Mouse (Mus musculus) olfactory bulb, adult 2 months (tissue): ENCODE data around the gene Padi1. TPM values are rescaled to one million over a fixed set of nuclear protein-coding genes. Genes with fewer than 3 reads are reported as not detected.

ENCODE experiments used
- H3K27ac ChIP-seq: fragments of 200-500 bp; 2 replicates; pipeline ENCODE4 v1.5.1; 2012; ENCODE audit warnings: low read depth, low read length; ENCODE audit not compliant: insufficient read depth
- H3K4me1 ChIP-seq: fragments of 200-500 bp; 2 replicates; pipeline ENCODE4 v1.6.1; 2012; ENCODE audit warnings: low read length; ENCODE audit not compliant: control insufficient read depth, insufficient read depth
- H3K4me3 ChIP-seq: fragments of 200-500 bp; 2 replicates; pipeline ENCODE4 v1.5.1; 2012; ENCODE audit warnings: mild to moderate bottlenecking, low read depth, low read length, moderate library complexity; ENCODE audit not compliant: insufficient read depth
- CTCF ChIP-seq: fragments of 200-500 bp; IDR thresholded peaks from 2 replicates; pipeline ENCODE4 v1.5.1; 2012; ENCODE audit warnings: low read depth, mild to moderate bottlenecking, low read length, moderate library complexity; ENCODE audit not compliant: insufficient read depth
- POLR2A ChIP-seq: fragments of 200-500 bp; IDR thresholded peaks from 2 replicates; pipeline ENCODE4 v1.6.1; 2012; ENCODE audit warnings: mild to moderate bottlenecking, low read depth, low read length, moderate library complexity; ENCODE audit not compliant: insufficient read depth
- WGBS: fragments of 180-500 bp; shearing (Covaris S2); methylation state at CpG from one replicate; pipeline ENCODE4 v1.1.7; 2018; 5-methylcytosine and 5-hydroxymethylcytosine counted together
- polyA plus RNA-seq: library from polyadenylated mRNA; stranded (reverse); fragments of >200 nt; gene quantifications from 2 replicates; pipeline ENCODE4 v1.2.4, GENCODE M21; 2012; ENCODE audit warnings: low replicate concordance; ENCODE audit not compliant: missing spikeins, insufficient read depth, insufficient read length

The Padi1 gene
- polyA plus RNA-seq, 1 experiment: not detected

DNA sequence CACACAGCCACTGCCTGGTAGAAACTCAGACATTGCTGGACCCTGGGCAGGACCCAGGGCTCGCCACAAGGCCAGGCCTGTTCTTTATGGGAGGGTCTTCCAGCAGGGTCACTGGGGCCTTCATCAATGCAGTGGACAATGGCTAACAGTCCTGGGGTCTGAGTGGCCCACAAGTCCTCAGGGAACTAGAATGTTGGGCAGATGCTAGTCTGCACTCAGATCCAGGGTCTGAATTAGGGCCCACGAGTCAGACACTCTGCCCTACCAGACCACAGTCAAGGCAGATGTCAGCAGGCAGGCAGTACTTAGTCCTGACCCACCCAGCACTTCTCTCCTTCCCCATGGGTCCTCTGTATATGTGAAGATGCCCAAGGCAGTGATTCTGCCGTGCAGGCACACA is 25.8 kb upstream of the Padi1 start:
- Histone ChIP-seq H3K4me1 (no peaks in the 10 kb centered on the region; the same call in 1 of the 2 replicates), H3K27ac (no peak overlapping the region), H3K4me3 (no peak overlapping the region)
- TF ChIP-seq CTCF: no peak
- no peak for TF ChIP-seq POLR2A
- 93% methylated on average over 3 of the region's 3 CpGs for WGBS

DNA sequence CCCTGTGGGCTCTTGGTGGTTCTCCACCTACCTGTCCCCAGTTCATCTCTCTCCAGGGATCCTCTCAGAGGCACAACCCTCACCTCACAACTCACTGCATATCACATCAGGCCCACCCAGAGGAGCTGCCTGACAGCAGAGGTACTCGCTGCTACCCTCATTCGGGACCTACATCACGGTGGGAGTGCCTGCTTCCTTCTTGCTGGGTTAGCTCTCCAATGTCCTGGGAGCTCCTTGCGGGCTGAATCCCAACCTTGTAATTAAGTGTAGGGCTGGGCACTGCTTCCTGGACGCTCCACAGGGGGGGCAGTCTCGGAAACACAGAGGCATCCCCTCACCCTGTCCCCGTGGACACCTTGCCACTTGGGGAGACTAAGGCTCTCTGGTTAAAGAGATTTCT is 25.3 kb upstream of the Padi1 start:
- Histone ChIP-seq H3K27ac (no peak overlapping the region), H3K4me3 (no peak overlapping the region), H3K4me1 (no peaks in the 10 kb centered on the region)
- WGBS: 85% methylated on average over 7 of the region's 7 CpGs
- TF ChIP-seq POLR2A: no peak

DNA sequence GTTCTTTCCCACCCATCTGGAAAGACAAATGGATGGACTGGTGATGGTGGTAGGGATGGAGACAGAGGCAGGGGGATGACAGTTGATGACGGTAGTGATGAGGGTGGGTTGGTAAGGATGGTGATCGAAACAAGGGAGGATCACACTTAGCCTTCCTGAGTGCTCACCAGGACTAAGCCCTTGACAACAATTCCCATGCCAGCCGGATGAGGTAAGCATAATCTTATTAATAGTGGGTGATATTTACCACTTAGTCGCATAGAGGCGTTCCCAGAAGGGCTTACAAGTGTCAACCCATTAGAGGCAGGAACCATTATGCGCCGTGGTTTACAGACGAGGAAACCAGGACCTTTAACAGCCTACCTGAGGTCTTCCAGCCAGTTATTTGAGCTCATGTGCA is 24.4 kb upstream of the Padi1 start:
- Histone ChIP-seq H3K4me3 (no peak overlapping the region), H3K4me1 (no peaks in the 10 kb centered on the region), H3K27ac (no peak overlapping the region)
- TF ChIP-seq CTCF (no peak), POLR2A (no peak)
- 87% methylated on average over 8 of the region's 8 CpGs for WGBS

DNA sequence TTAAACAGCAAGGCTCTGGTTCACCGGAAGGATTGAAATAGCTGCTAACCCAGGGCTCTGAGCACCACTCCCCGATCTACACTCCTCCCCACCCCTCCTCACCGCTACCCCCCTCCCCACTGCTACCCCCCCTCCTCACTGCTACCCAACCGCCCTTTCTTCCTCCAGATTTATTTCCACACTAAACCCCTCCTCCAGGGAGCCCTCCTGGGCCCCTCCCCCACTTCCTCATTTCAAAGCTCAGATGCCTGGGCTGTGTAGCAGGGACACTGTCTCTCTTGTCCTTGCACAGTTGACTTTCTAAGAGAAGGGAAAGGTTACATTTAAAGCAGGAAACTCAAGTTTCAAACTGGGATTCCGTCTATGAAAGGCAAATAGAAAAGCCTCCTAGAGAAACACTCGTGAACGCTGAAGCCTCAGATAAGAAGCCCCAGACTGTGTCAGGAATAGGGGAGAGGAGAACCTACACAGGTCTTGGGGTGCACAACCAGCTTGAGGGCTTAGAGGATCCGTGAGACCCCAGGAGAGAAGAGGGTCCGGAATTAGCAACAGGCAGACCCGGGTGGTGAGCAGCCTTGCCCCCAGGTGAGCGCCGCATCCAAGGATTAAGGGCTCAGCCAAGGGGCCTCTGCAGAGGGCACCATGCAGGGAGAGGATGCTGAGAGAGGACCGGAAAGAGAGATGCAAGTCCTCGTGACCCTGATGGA is 23.1 kb upstream of the Padi1 start:
- TF ChIP-seq CTCF (no peak), POLR2A (no peak)
- no peak overlapping the region for H3K4me3 ChIP-seq
- no peaks in the 10 kb centered on the region for H3K4me1 ChIP-seq
- H3K27ac ChIP-seq: no peak overlapping the region
- WGBS: 11% methylated on average over 14 of the region's 14 CpGs

DNA sequence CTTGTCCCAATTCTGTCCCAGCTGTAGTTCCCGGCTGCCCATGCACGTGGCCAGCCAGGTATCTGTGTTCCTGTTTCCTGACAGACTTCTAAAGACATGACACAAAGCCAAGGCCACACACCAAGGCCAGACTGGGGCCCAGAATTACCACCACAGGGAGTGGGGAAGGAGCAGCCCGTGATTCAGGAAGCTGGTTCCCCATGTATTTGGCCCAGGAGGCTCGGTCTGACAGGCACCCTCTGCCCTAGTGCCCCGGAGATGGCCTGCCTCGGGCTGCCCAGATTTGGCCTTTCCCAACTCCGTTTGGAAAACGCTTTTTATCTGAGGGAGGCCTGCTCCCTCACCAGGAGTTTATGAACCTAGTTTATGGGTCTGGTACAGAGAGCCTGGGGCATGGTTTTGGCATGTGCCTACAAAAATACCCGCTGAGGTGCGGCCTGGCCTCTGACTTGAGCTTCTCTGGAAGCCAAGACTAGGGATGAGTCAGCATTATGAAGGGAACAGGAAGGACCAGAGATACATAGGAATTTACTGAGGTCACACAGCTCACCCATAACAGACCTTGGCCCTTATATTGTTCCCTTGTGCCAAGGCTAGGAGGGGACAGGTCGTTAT is 16.6 kb upstream of the Padi1 start:
- Histone ChIP-seq H3K27ac (no peak overlapping the region), H3K4me1 (no peaks in the 10 kb centered on the region), H3K4me3 (no peak overlapping the region)
- no peak for TF ChIP-seq POLR2A
- WGBS: 82% methylated on average over 11 of the region's 11 CpGs

DNA sequence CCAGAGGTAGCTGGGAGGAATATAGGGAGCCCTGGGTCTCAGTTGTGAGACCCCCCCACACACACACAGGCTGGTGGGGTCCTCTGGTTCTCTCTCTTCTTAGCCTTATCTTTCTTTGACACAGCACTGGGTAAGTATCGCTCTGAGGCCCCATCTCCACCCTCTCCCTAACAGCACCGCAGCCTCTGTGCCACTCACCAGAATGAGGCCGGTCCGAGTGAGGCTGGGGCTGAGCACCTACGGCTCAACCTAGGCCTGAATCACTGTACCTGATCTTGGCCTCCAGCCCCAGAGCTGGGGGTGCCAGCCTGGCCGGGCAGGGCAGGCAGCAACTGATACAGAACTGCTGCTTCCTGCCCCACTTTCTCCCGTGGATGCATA is 15.2 kb upstream of the Padi1 start:
- 88% methylated on average over 7 of the region's 7 CpGs for WGBS
- Histone ChIP-seq H3K4me1 (no peaks in the 10 kb centered on the region), H3K4me3 (no peak overlapping the region), H3K27ac (no peak overlapping the region)
- no peak for TF ChIP-seq CTCF
- TF ChIP-seq POLR2A: no peak

DNA sequence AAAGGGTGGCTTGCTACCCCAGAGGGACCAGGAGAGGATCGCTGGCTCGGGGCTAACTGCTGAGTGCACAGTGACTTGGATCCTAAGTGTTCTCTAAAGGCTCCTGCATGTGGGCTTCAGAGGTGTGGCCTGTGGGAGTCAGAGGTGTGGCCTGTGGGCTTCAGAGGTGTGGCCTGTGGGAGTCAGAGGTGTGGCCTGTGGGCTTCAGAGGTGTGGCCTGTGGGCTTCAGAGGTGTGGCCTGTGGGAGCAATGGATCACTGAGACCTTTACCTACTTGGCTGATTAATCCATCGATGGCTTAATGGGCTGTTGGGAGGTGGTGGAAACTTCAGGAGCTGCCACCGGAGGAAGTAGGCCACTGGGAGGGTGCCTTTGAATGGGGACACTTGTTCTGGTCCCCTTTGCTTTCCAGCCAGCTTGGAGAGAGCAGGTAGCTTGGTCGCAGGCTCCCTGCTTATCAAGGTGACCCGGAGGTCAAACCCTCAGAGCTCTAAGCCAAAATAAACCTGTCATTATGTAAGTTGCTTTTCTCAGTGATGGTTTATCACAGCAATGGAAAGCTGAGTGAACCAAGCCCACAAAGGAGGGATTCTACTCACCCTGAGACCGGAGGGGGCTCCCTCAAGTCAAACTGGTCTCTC is 14.7 kb upstream of the Padi1 start:
- WGBS: 68% methylated on average over 7 of the region's 7 CpGs
- TF ChIP-seq POLR2A (no peak), CTCF (no peak)
- no peak overlapping the region for H3K27ac ChIP-seq

DNA sequence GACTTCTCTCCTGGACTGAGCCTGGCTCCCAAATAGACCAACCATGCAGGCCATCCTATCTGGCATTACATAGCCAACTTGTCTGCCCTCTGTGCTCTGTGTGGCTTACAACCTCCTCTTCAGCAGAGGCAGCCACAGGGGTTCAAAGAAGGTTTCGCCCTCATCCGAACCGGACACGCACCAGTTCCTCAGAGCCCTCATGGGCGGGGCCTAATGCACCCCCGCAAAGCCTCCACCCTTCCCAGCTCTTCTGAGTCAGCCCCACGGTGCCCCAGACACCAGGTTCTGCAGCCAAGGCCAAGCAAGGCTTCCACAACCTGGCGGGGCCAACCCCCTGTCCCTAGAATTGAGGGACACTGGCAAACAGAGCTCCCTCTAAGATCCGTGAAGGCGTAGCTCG is 13.7 kb upstream of the Padi1 start:
- 89% methylated on average over 11 of the region's 11 CpGs for WGBS
- Histone ChIP-seq H3K4me1 (no peaks in the 10 kb centered on the region), H3K4me3 (no peak overlapping the region), H3K27ac (no peak overlapping the region)
- TF ChIP-seq CTCF (no peak), POLR2A (no peak)

More for the DNA sequence above, 14.7 kb upstream of the Padi1 start:
- Histone ChIP-seq H3K4me3 (no peak overlapping the region), H3K4me1 (no peaks in the 10 kb centered on the region)

DNA sequence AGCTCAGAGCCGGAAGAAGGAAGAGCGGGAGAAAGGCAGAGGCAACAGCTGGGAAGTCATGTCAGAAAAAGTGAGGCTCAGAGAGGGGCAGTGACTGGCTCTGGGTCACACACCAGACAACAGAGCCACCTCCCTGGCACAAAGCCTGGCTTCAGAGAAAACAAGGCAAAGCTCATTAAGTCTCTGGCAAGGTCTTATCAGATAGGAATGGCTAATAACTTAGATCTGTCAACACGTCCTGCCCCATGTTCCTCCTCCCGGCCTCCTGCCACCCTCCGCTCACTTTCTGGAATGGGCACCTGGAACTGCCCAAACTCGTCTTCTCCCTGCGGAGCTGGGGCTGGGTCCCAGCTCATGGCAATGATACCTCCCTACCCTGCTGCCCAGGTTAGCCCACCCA is 12.2 kb upstream of the Padi1 start:
- H3K4me1 ChIP-seq: no peaks in the 10 kb centered on the region
- WGBS: 74% methylated on average over 7 of the region's 7 CpGs
- TF ChIP-seq CTCF: no peak
- TF ChIP-seq POLR2A: no peak
- no peak overlapping the region for H3K27ac ChIP-seq
- H3K4me3 ChIP-seq: no peak overlapping the region
